Mouse (Mus musculus) heart, postnatal 36 days (tissue): ENCODE data around the gene Nsmf. TPM values are rescaled to one million over a fixed set of nuclear protein-coding genes. Genes with fewer than 3 reads are reported as not detected.

Experiments
- DNase-seq, 2 experiments: peaks; one replicate each; pipeline ENCODE4 v3.0.0; 2021 to 2022
- intact Hi-C: fragments of 180-260 bp; cut with DNase I; formaldehyde crosslinking; loops from one replicate; pipeline ENCODE4 v1.15.1; 2025
- total RNA-seq, 2 experiments: library from RNA; stranded (reverse); gene quantifications; 2 replicates each; pipeline ENCODE4 v1.2.3; 2021

Nsmf gene
- total RNA-seq: 10 to 100 TPM; 14.4 to 16.3 TPM

DNA sequence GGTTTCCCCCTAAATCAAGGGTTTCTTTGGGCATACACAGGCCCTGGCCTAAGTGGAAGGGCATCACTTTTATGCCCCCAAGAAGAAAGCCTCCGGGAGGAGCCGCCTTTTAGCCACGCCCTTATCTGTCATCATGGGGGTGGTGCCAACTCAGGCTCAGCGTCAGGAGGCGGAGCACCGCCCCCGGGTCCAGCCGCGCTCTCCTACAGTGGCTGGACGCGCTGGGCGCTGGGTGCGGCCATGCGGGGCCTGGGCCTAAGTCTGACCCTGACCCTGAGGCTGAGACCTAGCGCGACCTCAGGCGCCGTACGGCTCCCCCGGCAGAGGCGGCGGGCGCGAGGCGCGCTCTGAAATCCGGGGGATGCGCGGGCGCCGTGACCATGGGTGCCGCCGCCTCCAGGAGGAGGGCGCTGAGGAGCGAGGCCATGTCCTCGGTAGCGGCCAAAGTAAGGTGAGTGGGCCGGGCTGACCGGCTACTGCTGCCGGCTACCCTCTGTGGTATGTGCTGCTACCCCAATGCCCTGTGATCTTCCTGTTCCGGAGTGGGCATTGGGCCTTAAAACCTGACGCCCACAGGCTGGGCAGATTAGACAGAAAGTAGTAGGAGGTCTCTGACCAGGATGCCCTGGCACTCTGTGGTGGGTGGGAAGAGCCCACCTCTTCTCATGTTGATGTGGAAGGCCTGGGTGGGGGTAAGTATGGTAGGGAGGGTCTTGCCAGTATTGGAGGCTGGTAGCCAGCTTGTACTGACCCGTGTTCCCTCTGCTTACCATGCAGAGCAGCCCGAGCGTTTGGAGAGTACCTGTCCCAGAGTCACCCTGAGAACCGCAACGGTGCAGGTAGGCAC lies at the start of gene Nsmf:
Nsmf (plus strand) TSS at position 135 of the 847 bp plus-strand sequence.
- intact Hi-C loops: no loop called here
- peak; percentile 90 to 91 for DNase-seq

DNA sequence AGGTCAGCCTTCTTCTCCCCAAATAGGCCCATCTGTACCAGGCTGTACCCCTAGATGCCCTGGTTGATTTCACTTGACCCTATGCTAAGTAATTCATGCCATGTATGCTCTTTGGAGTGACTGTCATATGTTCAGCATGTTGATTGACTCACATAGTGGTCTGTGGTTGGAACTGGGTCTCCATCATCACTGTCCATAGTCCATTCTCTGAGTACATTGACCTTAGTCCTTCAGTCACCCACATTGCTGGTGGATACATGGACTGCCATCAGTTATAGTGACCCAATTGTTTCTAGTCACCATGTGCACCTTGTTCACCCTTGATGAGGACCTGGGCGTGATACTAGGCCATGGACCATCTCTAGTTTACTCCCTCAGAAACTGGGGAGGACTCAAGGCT lies 47.4 kb upstream of the Nsmf start:
- DNase-seq: no peak
- intact Hi-C loops: no loop called here

DNA sequence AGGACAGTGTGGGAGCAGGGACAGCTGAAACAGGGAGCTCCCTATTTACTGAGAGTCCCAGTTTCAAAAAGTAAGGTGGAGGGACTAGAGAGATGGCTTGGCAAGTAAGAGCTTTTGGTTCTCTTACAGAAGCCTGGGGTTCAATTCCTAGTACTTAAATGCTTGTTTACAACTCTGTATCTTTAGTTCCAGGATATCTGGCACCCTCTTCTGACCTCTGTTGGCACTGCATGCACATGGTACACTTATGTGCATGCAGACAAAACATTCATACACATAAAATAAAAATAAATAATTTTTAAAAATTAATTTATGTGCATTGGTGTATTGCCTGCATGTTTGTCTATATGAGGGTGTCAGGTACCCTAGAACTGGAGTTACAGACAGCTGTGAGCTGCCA lies 45.9 kb upstream of the Nsmf start:
- no peak for DNase-seq
- intact Hi-C loops: no loop called here

DNA sequence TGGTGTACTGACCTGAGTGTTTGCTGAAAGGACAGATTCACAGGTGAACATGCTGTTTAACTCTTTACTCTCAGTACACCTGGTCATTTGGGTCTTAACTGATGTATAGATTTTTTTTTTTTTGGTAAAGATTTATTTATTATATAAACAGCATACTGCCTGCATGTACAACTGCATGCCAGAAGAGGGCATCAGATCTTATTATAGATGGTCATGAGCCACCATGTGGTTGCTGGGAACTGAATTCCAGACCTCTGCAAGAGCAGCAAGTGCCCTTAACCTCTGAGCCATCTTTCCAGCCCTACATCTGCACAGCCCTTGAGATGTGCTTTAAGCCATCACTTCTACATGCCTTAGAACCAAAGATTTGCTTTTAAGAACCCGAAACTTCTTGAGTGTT lies 31.5 kb upstream of the Nsmf start:
- intact Hi-C loops: no loop called here

DNA sequence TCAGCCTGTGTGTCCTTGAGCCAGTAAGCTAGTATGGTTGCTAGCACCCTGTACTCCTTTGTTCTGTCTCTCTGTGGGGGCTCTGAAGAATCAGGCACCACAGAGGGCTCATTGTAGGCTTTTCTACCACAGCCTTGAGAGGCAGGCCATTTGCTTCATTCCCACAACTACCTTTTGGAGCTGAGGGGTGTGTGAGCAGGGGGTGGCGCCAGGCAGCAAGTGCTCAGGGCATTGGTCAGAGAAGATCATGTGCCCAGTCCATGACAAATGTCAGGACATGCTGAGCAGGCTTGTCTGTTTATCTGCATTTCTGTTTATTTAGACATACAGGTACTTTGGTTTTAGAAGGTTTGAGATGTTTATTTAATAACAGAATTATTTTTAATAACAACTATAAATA lies 29.0 kb upstream of the Nsmf start:
- intact Hi-C loops: no loop called here
- no peak for DNase-seq

More for the DNA sequence above, 31.5 kb upstream of the Nsmf start:
- DNase-seq: no peak

DNA sequence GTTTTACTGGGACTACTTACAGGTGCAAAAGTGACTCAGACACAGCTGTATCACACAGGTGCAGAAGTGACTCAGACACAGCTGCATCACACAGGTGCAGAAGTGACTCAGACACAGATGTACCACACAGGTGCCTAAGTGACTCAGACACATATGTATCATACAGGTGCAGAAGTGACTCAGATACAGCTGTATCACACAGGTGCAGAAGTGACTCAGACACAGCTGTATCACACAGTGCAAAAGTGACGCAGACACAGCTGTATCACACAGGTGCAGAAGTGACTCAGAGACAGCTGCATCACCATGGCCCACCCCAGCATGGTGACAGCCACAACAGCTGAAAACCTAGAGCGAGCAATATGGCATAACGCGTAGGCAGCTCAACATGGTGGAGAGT lies 19.2 kb upstream of the Nsmf start:
- DNase-seq: no peak
- intact Hi-C loops: no loop called here

DNA sequence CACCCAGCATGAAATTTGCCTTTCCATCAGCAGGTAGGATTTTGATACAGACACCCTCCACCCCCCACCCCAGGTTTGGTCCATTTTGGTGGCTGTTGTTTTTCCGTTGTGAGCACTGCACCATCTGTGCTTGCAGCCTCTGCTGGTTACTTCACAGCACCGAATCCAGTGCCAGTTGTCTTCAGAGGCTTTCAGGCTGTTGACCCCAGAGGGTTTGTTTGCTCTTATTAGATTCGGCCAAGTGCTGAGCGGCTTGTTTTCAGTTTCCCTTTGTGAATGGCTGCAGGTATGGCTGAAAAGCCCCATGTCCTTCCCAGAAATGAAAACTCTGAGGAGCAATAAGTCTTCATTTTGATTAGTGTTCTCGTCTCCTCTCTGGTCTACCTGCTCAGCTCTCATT lies 14.1 kb upstream of the Nsmf start:
- DNase-seq: no peak
- intact Hi-C loops: no loop called here

DNA sequence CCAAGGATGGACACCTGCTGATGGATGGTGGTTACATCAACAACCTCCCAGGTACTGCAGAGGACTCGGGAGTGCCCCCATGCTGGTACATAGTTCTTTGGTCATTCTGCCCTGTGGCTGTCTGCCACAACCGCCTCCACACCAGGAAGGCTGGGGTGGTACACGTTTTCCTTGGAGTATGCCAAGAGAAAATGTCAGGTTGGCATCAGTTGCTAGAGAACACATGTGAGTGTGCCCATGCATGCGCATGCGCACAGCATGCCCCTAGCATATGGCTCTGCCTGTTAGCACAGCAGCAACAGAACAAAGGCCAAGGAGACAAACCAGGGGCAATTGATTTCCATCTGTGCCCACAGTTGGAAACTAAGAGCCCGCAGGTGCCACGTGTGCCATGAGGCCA lies 3.2 kb upstream of the Nsmf start:
- DNase-seq: no peak
- intact Hi-C loops: no loop called here

DNA sequence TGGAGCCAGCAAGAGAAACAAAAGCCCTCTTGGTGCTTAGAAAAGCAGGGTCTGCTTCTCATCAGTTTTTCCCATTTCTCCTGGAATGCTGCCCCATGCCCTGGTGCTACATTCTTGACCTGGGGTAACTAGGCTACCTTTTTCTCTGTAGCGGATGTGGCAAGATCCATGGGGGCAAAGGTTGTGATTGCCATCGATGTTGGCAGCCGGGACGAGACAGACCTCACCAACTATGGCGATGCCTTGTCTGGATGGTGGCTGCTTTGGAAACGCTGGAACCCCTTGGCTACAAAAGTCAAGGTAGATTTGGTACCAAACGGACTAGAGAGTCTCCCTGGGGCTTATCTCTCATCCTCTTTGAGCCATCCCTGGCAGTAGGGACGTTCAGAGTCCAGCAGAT lies 2.7 kb upstream of the Nsmf start:
- intact Hi-C loops: no loop called here
- no peak for DNase-seq

DNA sequence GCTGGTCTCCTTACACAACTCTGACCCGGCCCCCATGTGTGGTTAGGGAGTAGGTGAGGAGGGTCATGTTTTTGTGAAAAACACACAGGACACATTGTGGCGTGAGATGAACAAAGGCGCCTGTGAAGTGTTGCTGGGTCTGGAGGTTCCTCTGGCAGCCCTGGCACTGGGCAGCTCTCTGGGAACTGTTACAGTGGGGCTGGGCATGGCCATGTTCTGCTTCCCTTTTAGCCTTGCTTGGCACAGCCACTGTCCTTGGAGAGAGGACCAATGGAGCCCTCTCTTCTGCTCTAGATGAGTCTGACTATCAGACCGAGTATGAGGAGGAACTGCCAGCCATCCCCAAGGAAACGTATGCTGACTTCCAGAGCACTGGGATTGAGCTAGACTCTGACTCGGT lies 1.1 kb upstream of the Nsmf start:
- intact Hi-C loops: no loop called here
- DNase-seq: no peak

DNA sequence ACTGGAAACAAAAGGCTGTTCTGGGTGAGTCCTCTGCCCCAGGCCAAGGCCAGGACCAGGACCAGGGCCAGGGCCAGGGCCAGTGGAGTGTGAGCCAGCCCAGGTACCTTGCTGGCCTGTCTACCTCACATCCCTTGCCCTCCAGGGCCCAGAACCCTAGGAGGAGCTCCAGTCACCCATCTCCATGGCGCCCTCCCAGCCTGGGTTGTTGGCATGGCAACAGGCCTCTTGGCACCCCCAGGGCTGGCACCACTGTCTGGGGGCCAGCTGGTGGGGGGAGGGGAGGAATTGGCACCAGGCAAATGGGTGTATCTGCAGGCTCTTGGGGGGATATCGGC lies 882 bp downstream of the Nsmf start:
- no peak for DNase-seq
- intact Hi-C loops: no loop called here

DNA sequence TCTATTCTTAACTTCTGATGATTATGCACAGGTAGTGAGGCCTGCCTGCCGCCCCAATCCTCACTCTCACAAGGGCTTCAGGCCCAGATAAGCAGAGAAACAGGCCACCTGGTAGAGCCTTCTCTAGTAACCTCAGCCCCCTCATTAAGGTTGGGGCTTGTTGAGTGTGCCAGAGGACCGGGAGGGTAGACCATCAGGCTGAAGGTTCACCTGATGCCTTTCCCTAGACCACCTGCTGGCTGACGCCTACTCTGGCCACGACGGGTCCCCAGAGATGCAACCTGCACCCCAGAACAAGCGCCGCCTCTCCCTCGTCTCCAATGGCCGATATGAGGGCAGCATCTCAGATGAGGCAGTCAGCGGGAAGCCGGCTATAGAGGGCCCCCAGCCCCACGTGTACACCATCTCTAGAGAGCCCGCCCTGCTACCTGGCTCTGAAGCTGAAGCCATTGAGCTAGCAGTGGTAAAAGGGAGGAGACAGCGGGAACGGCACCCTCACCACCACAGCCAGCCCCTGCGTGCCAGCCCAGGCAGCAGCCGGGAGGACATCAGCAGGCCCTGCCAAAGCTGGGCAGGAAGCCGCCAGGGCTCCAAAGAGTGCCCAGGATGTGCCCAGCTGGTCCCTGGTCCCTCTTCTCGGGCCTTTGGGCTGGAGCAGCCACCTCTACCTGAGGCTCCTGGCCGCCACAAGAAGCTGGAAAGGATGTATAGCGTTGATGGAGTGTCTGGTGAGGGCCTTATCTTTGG lies 1.4 kb downstream of the Nsmf start:
- no peak for DNase-seq
- intact Hi-C loops: no loop called here

DNA sequence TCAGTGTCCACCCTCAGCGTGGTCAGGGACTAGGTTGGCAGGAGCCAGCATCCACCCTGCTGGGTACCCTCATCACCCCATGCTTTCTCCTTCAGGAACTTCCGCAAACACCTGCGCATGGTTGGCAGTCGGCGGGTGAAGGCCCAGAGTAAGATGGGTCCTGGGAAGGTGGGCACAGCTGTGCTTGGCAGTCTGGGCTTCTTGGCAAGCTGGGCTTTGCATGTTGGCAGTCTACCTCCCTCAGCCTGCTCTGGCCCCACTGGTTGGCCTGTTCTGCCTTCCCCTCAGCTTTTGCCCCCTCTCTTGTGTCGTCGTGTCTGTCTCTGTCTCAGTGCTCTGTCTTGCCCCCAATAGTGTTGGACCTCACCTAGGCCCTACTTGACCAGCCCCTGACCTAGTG lies 4.8 kb downstream of the Nsmf start:
- DNase-seq: no peak
- intact Hi-C loops: no loop called here

DNA sequence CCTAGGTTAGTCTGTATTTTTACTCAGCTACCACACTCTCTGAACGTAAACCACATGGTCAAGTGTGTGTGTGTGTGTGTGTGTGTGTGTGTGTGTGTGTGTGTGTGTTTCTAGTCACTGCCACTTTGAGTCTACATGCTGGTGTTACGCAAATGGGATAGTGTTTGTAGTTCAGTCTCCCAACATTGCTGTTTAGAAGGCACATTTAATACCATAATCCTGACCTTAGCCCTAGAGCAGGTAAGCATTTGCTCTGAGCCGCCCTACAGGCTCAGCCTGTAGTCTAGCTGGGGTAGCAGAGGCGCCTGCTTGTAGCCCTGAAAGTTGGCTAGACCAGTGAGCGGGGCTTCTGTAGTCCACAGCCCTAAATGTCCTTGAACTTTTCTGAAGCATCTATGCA lies 9.4 kb downstream of the Nsmf start:
- intact Hi-C loops: no loop called here
- DNase-seq: no peak

DNA sequence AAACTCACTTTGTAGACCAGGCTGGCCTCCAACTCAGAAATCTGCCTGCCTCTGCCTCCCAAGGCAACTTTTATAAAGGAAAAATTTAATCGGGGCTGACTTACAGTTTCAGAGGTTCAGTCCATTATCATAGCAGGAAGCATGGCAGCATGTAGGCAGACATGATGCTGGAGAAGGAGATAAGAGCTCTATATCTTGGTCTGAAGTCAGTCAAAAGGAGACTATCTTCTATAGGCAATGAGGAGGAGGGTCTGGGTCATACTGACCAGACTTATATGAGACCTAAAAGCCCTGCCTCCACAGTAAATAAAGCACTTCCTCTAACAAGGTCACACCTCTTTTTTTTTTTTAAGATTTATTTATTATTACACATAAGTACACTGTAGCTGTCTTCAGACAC lies 10.1 kb downstream of the Nsmf start:
- no peak for DNase-seq
- intact Hi-C loops: no loop called here

DNA sequence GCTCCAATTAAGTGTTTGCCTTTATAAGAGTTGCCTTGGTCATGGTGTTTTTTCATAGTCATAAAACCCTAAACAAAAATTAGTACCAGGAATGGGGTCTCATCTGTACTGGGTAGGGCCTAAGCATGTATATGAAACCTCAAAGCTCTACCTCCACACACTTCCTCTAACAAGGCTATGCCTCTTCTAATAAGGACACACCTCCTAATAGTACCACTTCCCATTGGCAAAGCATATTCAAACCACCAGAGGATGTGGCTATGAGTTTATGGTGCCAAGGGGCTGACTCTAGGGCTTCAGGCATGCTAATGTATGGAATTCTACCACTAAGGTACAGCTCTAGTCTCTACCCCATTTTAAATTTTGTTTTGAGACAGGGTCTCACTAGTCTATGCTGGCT lies 11.4 kb downstream of the Nsmf start:
- intact Hi-C loops: no loop called here
- DNase-seq: no peak

DNA sequence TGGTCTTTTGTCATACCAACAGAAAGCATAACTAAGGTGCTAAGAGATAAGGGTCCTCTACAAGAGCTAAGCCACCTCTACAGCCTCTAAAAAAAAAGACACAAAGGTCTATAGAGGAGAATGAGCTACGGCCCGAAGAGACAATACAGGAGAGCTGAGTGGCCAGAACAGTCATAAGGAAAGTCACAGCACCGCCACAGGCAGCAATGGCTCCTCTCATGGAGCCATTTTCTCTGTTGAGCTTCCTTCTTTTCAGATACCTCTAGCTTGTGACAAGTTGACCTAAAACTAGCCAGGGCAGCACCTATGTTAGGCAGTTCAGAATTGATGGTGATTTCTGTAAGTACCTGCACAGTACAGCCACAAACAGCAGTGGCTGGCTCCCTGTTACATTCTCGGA lies 12.4 kb downstream of the Nsmf start:
- intact Hi-C loops: no loop called here

DNA sequence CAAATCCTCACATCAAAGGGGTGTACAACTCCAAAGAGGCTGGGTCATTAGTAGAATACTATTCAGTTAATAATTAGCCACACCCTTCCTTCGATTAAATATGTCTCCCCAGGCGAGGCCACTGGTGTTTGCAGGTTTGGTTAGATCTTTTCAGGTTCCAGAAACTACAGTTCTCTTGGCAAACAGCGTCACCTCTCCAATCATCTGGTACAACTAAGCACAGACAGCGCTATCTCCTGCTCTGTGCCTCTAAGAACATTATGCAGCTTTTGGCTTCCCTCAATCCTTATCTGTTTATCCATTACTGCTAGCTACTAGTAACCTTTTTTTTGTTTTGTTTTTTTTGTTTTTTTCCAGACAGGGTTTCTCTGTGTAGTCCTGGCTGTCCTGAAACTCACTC lies 15.4 kb downstream of the Nsmf start:
- DNase-seq: no peak
- intact Hi-C loops: no loop called here

More for the DNA sequence above, 12.4 kb downstream of the Nsmf start:
- no peak for DNase-seq

DNA sequence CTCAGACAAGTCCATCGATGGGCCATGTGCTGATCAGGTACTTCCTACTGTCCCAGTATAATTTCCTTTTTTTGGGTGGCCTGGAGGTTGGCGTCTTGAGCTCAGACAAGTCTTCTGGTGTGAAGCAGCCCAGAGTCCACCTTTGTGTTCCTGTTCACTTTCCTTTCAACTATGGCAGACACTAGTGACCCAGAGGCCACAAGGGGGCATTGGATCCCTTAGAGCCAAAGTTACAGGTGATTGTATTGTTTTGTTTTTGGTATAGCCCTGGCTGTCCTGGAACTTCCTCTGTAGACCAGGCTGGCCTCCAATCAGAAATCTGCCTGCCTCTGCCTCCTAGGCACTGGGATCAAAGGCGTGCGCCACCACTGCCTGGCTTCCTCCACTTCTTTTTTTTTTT lies 18.2 kb downstream of the Nsmf start:
- intact Hi-C loops: no loop called here
- no peak for DNase-seq

DNA sequence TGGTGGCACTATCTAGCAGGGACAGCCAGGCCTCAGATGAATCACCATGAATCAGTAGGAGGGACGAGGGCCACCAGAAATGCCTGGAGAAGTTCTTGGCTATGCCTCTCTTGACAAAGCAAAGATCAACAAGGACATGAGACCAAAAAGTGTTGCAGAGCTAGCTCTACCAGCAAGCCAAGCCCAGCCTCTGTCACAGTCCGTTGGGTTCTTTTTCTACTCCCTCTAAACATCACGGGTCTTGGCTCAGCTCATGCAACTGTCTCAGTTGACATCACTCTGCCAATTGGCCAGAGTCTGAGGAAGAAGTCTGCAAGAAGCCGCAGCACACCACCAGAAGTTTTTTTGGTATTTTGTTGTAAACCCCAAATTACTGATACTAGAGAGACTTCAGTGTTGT lies 21.4 kb downstream of the Nsmf start:
- intact Hi-C loops: no loop called here
- no peak for DNase-seq

DNA sequence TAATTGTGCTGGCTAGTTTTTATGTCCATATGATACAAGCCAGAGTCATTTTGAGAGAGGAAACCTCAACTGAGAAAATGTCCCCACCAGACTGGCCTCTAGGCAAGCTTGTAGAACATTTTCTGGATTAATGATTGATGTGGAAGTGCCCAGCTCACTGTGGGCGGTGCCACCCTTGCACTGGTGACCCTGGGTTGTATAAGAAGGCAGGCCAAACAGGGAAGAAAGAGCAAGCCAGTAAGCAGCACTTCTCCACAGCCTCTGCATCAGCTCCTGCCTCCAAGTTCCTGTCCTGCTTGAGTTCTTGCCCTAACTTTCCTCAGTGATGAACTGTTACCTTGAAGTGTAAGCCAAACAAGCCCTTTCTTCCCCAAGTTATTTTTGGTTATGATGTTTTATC lies 24.8 kb downstream of the Nsmf start:
- intact Hi-C loops: no loop called here
- no peak for DNase-seq

DNA sequence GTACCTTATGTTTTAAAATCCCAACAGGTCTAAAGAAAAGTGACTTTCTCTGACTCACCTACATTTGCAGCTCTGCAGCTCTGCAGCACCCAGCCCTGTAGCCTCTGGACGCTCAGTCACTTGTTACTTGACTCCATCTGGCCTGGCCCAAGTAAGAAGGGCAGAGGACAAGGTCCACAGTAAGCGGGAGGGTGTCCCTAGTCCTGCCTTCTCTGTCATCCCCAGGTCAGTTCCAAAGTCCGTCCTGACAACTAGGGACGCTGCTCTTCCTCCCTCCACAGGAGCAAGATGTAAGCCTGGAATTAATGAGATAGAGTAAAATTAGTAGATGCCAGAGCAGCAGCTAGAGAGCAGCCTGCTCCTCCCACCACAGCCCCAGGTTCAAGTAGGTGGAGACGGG lies 25.9 kb downstream of the Nsmf start, which contains the start of gene Entpd8:
Entpd8 (plus strand) TSS at position 229 of the 400 bp plus-strand sequence.
- DNase-seq: no peak
- intact Hi-C loops: no loop called here
